Mouse (Mus musculus): ENCODE measurements around the gene Tm9sf4.

Gene Tm9sf4

GRCm38 (mm10) chr2:153160844-153161683, at the start of gene Tm9sf4:
Gene Tm9sf4 (plus strand): TSS chr2:153161303.
- DNase-seq (ENCODE audit: low read depth, low spot score), result peak; percentile 87

GRCm38 (mm10) chr2:153115679-153116081, 45.4 kb upstream of the Tm9sf4 start:
- DNase-seq (ENCODE audit: low read depth, low spot score), result no peak

DNA sequence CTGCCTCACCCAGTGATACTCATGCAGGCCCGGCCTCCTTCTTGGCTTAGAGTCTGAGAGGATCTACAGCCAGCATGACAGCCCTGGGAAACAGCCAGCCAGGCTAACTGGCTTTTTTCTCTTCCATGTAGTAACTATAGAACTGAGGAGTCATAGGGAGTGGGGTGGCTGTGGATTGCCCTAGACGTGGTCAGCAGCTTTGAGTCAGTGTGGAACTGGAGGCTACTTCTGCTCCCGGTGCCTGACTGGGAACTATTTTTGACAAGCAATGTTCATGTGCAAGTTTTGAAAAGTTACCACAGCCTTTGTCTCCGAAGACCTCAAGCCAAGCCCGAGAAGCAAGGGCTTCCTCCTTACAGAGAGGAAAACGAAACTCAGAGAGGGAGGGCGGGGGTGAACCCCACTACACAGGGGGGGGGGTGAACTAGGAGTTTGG, 44.0 kb upstream of the Tm9sf4 start:
- DNase-seq (ENCODE audit: low read depth, low spot score), result no peak

GRCm38 (mm10) chr2:153119488-153119887, 41.6 kb upstream of the Tm9sf4 start:
- no peak for DNase-seq (ENCODE audit: low read depth, low spot score)

GRCm38 (mm10) chr2:153120126-153120525, 41.0 kb upstream of the Tm9sf4 start:
- DNase-seq (ENCODE audit: low read depth, low spot score), result no peak

DNA sequence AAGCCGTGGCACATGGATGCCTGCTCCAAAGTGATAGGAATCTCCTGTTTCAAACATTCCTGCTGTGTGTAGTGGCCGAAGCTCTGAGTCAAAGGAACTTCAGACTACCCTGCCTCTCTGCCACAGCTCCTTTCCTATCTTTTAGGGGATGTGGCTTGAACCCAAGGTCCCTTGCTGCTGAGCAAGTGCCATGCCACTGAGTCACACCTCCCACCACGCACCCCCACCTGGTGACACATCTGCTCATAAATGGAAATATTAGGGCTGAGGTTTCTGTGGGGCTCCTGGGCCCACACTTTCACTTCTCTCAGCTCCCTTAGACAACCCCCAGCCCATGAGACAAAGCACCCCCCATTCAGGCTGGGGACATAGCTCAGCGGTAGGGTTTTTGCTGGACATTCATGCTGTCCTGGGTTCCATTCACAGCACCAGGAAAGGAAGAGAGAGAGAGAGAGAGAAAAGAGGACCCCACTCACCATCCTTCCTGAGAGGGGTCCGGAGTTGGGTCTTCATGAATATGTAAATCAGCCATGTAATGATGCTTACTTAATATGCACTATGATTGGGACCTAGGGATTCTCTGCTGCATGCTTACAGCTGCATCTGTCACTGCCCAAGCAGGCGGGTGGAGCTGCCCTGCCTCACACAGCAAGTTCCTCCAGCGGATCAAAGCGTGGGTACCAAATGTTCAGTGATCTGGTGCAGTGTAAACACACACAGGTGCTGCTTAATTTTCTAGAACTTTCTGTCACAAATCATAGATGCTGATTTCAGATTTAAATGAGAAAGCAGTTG, 39.1 kb upstream of the Tm9sf4 start:
- no peak for DNase-seq (ENCODE audit: low read depth, low spot score)

DNA sequence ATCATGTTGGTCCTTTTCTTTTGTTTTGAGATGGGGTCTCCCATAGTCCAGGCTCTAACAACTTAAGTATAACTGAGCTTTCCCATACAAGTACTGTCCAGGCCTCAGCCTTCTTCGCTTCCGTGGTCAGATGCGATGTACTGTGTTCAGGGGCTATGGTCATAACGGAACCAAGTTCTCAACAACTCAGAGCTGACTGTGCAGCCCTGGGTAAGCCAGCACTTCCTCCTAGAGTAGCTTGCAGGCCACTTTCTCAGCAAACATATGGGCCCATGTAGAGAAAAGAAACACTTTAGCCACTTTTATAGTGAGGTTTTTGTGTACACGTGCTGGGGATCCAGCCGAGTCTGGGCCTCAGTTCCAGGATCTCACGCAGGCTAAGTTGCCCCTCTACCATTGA, 38.4 kb upstream of the Tm9sf4 start:
- no peak for DNase-seq (ENCODE audit: low read depth, low spot score)

DNA sequence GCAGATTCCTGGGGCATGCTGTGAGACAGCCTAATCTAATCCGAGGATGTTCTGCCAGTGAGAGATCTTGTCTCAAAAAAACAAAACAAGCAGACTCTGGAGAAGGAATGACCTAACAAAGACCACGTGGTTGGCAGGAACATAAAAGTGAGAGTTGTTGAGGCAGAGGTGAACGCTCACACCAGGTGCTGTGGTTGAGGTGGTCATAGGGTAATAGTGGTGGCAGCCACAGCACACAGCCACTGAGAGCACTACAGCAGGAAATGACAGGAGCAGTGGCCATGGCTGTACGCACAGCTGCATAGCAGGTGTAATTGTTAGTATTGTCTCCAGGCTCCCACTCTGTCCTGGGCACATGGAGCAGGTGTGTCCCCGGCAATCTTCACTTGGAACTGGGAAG, 35.2 kb upstream of the Tm9sf4 start:
- DNase-seq (ENCODE audit: low read depth, low spot score), result no peak

DNA sequence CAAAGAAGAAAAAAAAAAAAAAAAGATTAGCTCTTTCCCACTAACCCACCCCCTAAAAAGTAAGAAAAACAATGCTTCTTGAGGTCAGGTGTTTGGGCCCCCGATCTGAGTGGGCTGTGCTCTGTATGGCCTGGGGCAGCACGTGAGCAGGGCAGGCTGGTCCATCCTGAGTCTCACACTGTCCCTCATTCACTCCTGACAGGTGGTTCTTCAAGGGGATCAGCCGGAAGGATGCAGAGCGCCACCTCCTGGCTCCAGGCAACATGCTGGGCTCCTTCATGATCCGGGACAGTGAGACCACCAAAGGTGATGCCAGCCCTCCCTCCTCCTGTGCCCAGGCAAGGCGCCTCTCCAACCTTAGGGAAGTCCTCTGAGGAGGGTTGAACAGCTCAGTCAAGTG, 30.1 kb upstream of the Tm9sf4 start:
- no peak for DNase-seq (ENCODE audit: low read depth, low spot score)

DNA sequence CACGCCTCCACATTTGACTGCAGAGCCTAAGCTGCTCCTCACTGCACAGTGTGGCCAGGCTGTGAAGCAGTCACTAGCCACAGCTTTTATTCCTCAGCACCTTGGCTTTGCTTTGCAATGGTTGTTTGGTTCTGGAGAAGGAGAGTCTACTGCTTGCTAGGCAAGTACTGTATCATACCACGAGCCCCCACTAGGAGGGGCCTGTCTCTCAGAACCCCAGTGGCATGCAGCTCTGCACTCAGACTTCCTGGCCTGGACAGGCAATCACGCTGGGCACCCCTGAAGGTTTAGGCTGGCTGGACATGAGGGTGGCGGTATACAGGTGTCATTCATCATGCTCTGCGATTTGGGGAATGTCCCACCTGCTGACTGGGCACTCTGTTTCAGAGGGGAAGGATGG, 26.9 kb upstream of the Tm9sf4 start:
- DNase-seq (ENCODE audit: low read depth, low spot score), result no peak

DNA sequence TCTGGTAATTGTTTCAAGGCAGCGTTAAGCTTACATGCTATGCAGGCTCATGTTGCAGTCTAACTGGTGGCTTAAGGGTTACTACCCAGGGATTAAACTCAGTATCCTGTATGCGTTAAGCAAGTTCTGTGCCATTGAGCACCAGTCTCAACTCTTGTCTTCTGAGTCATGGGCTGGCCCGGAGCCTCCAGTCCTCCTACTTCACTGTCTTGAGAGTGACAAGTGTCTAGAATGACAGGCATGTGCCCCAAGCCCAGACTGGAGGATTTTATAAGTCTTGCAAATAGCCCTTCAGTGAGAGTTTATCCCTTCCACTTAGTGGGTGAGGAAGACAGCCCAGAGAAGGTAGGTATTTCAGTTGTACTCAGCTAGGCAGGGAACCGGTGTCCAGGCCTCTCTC, 24.9 kb upstream of the Tm9sf4 start:
- no peak for DNase-seq (ENCODE audit: low read depth, low spot score)

DNA sequence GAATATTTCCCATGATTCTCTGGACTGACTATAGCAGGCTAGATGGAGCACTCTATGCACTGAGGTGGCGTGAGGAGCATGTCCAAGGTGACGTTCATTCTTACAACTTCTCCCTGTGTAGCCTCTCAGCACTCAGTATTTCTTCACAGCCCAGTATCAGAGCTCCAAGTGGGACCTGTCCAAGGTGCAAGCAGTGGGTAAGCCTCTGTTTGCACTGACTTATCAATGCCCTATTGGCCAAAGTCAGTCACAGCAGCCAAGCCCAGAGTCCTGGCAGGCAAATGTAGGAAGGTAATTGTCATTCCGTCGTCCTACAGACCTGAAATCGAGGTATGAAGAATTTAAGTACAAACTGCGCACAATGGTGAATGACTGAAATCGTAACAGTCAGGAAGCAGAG, 21.9 kb upstream of the Tm9sf4 start:
- no peak for DNase-seq (ENCODE audit: low read depth, low spot score)

- DNase-seq (ENCODE audit: low read depth, low spot score), result no peak
Measured at GRCm38 (mm10) chr2:153139996-153140613, 21.0 kb upstream of the Tm9sf4 start.

GRCm38 (mm10) chr2:153142620-153143199, 18.4 kb upstream of the Tm9sf4 start:
- peak; percentile 43 for DNase-seq (ENCODE audit: low read depth, low spot score)

GRCm38 (mm10) chr2:153145346-153145745, 15.8 kb upstream of the Tm9sf4 start:
- DNase-seq (ENCODE audit: low read depth, low spot score), result no peak

GRCm38 (mm10) chr2:153147236-153147635, 13.9 kb upstream of the Tm9sf4 start:
- no peak for DNase-seq (ENCODE audit: low read depth, low spot score)

DNA sequence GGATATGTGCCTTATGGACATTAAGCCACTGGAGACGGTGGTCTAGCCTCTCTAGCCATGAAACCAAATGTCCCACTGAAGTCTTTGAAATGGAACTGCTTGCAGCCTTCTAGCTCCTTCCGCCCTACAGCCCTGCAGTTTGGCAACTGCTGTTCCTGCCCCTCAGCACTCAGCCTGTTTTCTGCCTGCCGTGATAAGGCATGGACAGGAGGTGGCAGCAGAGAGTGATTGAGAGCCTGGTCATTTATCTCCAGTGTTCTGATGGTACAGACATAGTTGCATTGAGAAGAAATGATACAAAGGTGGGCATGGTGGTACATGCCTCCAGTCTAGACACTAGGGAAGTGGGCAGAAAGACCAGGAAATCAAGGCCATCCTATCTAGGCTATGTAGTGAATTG, 13.4 kb upstream of the Tm9sf4 start:
- DNase-seq (ENCODE audit: low read depth, low spot score), result peak; percentile 46

DNA sequence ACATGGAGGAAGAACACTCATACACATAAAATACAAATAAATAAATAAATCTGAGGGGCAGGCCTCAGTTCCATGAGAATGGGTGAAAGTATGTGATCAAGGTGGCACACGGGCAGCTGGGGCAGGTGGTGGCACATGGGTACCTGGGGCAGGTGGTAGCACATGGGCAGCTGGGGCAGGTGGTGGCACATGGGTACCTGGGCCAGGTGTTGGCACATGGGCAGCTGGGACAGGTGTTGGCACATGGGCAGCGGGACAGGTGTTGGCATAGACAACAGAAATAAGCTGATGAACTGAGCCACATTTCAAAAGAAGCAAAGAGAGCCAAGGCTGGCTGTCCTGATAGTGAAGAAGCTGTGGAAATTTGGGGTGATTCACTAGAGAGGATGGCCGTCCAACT, 11.4 kb upstream of the Tm9sf4 start:
- DNase-seq (ENCODE audit: low read depth, low spot score), result no peak

DNA sequence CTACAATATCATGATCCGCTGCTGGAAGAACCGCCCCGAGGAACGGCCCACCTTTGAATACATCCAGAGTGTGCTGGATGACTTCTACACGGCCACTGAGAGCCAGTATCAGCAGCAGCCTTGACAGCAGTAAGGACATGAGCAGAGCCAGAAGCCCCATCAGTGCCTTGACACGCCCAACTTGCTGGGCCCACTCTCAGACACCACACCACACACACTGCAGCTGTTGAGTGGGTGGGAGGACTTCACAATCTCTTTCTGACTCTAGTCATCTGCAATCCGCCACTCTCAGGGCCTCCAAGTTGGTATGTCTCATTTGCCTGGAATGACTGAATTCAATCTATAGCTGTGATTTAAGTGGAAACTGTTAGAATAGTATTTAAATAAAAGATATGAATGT, 10.1 kb upstream of the Tm9sf4 start:
- DNase-seq (ENCODE audit: low read depth, low spot score), result no peak

- no peak for DNase-seq (ENCODE audit: low read depth, low spot score)
Measured at GRCm38 (mm10) chr2:153151926-153152665, 9.0 kb upstream of the Tm9sf4 start.

- DNase-seq (ENCODE audit: low read depth, low spot score), result no peak
Measured at GRCm38 (mm10) chr2:153153033-153153450, 8.1 kb upstream of the Tm9sf4 start.

All from retina, postnatal 7 days (tissue).